Mouse (Mus musculus) kidney, adult 18-20 months (tissue): ENCODE results near the gene Prrt4.
A peak's percentile ranks its signal among the peaks of the same experiment; 100 is the strongest.
"Not testable (repeated sequence)": the region's sequence is repeated elsewhere in the genome, so short reads cannot be mapped to it uniquely, and the experiment has no call there.

ENCODE experiments used
- DNase-seq: peaks from one replicate; pipeline ENCODE4 v3.0.0; 2021

The Prrt4 gene

DNA sequence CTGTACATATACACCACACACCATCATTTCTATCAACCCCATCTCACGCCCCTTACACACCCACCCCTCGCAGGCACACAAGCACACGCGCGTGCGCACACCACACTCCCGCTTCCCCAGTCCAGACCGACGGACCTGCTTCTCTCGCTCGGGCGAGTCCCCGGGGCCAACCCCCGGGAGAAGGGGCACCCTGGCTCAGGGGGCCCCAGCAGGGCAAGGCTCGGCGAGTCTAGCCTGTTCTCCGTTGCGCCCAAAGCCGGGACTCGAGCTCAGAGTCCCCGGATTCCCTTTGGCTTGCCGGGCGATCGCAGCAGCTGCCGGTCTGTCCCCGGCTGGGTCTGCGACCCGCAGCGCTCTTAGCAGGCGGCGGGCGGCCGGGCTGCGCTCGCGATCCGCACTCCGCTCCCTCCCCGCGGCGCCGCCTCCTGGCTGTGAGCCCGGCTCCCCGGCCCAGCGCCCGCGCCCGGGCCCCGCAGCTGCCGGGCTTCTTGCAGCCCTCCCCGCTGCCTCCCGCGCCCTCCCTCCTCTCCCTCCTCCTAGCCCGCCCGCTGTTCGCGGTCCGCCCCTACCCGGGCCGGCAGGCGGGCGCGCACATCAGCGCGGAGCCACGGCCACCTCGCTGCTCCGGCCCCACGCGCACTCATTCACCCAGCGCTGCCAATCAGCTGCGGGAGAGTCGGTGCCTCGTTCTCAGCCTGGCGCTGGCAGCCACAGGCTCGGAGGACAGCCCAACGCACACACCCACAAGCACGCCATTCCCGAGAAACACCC lies at the start of gene Prrt4:
Prrt4 (minus strand) TSS at position 697 of the 771 bp plus-strand sequence.
- DNase-seq: peak; percentile 59

DNA sequence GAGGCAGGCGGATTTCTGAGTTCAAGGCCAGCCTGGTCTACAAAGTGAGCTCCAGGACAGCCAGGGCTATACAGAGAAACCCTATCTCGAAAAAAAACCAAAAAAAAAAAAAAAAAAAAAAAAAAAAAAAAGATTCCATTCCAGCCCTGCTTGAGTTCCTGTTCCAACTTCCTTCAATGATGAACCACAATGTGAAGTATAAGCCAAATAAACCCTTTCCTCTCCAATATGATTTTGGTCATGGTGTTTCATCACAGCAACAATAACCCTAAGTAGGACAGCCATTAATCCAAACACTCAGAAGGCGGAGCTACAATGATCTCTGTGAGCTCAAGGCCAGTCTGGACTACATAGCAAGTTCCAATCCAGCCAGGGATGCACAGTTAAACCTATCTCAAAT lies 38.3 kb upstream of the Prrt4 start:
- DNase-seq: not testable (repeated sequence)

DNA sequence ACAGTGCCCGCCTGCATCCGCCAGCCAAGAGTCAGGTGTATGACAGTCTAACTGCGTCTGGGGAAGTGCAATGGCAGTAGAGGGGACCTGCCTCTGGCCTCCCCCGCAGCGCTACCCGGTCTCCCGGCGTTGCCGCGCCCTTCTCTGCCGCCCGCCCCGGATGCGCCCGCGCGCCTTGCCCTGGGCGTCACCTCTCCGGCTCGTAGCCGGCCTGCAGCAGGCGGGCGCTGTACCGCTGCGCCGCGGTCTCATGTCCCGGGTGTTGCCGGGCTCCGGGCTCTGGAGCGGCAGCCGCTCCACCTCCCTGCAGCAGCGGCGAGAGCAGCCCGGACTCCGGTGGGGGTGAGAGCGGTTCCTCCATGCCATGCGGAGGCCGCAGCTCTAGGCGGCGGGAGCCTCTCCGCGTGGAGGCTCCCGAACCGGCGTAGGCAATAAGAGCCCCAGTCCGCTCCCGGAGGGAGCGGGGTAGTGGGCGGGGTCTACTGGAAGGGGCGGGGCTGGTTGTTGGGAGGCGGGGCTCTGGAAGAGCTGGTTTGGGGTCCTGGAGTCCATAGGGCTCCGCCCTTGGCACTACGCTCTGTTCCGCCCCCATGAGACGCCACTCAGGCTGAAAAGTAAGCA lies 36.6 kb upstream of the Prrt4 start, which contains the start of gene Impdh1:
Impdh1 (minus strand) TSS at position 484 of the 621 bp plus-strand sequence.
- DNase-seq: peak; percentile 77

DNA sequence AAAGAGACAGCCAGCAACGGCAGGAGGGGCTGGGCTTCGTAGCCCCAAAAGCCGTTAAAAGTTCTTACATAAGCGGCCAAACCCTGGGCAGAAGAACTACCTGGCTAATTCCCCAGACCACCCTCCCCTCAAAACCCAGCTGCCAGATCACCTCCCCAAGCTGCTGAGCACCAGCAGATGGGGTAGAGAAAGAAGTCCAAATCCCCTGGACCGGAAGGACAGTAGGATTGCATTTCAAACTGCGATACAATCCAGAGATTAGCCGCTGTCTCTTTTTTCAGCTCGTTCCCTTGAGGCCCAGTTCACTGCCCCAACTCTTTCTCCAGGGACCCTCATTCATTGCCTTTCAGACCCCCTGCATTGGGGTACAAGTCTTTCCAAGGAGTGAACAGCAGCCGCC lies 35.8 kb upstream of the Prrt4 start:
- no peak for DNase-seq

DNA sequence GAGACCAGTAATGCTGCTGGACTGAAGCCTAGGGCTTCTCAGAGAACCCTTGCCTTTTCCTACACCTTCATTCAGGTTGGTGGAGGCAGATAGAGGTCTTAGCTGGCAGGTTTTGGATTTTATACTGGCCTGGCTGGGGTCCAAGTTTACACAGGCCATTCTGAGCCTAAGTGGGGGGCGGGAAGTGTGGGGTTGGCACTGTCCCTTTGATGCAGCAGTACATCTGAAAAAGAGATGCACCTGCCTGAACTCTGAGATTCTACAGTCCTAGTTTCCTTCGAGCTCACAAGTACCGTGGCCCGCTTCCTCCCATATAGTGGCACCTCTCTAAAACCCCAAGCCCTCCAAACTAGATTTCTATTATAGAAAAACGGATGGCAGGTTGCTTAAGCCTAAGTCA lies 35.4 kb upstream of the Prrt4 start:
- no peak for DNase-seq

DNA sequence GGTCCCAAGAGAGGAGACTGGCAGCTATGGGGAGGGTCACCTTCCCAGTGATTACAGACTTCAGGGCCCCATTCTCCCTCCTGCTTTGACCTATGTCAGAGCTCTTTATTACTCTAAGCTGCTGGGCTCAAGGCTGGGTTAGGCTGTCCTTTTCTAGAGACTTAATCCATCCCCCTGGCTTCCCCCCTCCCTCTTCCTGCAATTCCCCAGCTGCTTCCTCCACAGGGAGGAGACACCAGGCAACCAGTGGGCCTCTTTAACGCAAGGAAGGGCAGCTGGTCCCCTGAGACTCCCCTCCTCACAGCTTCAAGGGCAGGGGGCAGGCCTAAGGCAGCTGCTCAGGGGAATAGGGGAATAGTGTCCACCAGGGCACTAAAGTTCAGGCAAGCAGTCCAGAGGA lies 34.9 kb upstream of the Prrt4 start:
- no peak for DNase-seq

GRCm38 (mm10) chr6:29213436-29213835 lies 34.1 kb upstream of the Prrt4 start:
- no peak for DNase-seq

DNA sequence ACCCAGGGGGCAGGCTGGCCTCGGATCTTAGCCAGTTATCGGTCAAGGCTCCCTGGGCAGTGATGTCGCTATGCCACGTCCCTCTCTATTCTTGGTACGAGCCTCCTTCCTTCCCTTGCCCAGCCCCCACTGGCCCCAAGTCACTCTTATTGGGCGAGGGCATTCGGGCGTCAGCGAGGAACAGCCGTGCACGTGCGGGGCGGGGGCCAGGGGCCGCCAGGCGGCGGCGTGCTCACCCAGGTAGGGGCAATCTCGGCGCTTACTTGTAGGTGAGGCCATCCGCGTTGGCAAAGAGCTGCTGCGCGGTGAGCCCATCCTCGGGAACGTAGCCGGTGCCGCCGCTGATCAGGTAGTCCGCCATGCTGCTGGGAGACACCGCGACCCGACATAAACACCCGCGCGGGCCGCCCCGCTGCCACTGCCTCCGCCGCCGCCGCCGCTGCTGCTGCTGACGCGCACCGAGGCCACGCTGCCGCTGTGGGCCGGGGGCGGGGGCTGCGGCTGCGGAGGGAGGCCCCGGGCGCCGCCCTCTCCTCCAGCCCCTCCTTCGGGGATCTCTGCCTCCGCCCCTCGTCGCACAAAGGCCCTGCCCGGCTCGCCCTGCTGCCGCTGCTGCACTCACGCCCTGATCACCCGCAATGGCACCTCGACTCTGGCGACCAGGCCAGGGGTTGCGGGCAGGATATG lies 32.6 kb upstream of the Prrt4 start:
- DNase-seq: peak; percentile 80

GRCm38 (mm10) chr6:29211146-29211545 lies 31.8 kb upstream of the Prrt4 start:
- no peak for DNase-seq

DNA sequence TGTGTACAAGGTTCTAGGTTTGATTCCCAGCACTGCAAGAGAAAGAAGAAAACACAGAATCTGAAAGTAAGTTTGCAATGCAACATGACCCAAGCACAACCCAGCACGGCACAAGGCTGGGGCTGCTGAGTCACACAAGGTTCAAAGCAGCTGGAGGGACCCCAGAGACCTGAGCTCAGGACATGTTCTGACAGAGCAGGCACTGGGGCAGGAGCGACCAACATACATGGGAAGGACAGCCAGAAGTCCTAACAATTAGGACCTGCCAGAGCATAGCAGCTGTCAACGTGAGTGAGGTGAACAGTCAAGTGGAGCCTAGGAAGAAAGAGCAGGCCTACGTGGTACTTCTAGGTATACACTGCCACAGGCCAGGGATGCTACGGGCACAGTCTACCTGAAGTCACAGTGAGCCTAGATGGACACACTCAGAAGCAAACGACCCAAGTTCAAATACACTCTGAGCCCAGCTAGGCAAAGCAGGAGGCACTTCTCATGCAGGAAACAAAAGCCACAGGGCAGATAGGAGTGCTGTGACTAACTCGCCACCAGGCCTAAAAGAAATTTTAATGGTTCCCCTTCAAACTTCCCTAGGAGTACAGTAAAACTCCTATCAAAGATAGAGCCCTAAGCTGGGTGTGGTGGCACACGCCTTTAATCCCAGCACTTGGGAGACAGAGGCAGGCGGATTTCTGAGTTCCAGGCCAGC lies 31.0 kb upstream of the Prrt4 start:
- no peak for DNase-seq

GRCm38 (mm10) chr6:29208178-29208577 lies 28.8 kb upstream of the Prrt4 start:
- no peak for DNase-seq

GRCm38 (mm10) chr6:29207017-29207416 lies 27.6 kb upstream of the Prrt4 start:
- no peak for DNase-seq

- DNase-seq: no peak
These were observed 26.6 kb upstream of the Prrt4 start for GRCm38 (mm10) chr6:29206006-29206405.

DNA sequence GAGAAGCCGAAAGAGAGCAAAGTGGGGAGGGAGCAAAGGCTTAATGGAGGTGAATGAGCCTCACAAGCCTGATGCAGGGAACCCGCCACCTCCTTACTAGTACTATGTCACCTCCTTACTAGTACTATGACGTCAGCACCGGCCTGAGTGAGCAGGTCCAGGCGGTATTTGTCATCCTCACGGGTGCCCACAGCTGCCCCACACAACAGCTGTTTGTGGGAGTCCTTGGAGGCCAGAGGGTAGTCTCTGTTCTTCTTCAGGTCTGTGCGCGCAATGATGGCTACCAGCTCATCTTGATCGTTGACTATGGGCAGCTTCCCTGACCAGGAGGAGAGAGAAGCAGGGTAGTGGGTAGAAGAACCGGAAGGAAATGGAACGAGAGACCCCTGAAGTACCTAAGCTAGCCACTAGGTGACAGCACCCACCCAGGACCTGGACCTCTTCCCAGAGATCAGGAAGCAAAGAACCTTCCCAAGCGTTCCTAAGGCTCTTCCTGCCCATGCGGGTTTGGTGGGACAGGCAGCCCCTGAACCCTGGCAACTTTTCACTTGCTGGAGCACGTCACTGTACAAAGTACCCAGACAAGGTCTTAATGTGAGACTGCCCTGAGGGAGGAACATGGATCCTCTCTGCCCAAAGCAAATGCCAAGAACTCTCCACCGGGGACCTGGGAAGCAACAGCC lies 25.7 kb upstream of the Prrt4 start:
- DNase-seq: peak; percentile 74

DNA sequence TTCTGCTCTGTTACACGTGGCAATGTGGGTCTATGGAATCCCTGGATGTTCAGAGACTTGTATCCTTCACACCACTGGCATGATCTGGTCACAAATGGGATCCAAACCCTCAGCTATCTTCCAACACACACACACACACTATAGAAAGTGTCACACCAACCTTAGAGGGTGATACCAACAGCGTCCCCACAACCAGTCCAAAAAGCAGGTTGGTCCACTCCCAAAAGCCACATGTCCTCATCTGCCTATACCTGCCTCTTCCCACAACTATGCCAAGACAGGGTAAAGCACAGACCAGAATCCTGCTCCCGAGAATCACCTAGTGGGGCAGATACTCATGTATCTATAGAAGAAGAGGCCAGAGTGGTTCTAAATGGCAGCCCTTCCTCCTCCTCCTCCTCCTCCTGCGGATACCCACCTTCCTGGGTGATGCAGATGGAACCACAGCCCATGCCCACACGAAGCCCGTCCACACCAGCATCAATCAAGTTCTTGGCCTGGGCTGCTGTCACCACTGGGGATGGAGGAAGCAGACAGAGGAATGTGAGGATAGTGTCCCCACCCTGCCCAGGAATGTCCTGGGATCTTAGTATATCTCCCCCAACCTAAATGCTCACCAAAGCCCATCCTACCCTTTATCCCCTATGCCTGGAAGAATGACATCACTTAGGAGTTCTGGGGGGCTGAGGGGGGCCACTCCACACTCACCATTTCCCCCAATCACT lies 24.6 kb upstream of the Prrt4 start:
- no peak for DNase-seq

GRCm38 (mm10) chr6:29203096-29203495 lies 23.7 kb upstream of the Prrt4 start:
- no peak for DNase-seq

DNA sequence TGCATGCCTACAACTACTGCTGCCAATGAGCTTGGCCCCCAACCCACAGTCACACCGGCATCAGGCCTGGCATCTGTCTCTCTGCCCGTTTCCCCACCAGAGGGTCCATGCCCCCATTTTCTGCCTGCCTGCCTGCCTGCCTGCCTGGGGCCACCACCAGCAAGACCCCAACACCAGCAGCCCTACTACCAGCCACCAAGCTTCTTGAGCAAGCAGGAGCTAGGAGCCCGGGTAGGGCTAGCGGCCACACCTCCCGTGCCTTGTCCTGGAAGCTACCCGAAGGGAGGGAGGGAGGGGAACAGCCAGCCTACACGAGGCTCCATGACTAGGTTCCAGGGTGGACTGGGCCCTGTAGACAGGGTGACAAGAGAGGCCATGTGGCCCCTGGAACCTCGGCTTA lies 22.6 kb upstream of the Prrt4 start:
- DNase-seq: no peak

DNA sequence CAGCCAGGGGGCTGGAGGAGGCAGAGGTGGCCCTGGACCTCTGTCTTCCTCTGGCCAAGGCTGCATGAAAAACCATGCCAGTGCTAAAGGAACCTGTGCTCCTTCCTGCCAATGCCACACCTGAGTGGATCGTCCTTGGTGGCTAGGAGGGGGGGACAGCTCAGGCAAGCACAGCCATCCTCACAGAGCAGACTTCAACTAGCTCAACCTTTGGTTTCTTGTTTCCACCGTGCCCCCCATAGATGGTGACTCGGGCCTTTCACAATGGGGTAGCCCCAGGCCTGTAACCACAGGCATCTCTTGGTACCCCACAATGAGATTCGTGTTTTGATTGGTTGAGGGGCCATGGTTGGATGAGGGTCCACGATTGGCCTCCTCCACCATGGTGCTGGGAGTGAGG lies 22.0 kb upstream of the Prrt4 start:
- DNase-seq: no peak

- no peak for DNase-seq
These were observed 21.1 kb upstream of the Prrt4 start for GRCm38 (mm10) chr6:29200496-29200895.

DNA sequence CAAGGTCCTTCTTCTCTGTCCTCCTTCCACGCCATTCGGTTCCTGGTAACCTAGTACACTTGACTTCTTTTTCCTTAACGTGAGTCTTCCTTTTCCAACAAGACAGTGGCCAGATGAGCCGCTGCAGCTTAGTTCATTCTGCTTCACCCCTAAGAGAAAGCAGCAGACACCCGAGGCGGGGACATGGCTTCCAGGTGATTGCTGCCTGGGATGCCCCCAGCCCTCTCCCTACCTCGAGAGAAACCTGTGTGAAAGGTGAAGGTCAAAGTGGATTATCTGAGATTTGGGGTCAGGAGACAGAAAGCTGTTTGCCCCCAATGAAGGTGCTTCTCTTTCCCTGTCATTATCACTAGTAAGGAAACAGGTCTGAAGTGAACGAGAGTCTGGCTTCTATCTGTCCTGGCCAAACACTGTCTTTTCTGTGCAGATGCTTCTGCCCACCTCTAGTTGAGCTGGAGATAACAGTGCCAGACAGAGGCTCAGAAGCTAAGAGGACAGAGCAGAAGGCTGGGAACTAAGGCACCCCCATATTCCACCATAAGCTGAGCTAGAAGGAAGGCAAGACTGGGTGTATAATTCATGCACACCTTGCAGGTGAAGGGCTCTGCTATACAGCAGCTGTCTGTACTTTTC lies 20.0 kb upstream of the Prrt4 start:
- no peak for DNase-seq
